Mouse (Mus musculus): ENCODE measurements at regions not wholly inside any gene's neighbourhood (a gene's known extent, or its start where the extent isn't known, plus 50 kb on each side); places are given as distances from the start of the nearest gene placed in this dataset.

DNA sequence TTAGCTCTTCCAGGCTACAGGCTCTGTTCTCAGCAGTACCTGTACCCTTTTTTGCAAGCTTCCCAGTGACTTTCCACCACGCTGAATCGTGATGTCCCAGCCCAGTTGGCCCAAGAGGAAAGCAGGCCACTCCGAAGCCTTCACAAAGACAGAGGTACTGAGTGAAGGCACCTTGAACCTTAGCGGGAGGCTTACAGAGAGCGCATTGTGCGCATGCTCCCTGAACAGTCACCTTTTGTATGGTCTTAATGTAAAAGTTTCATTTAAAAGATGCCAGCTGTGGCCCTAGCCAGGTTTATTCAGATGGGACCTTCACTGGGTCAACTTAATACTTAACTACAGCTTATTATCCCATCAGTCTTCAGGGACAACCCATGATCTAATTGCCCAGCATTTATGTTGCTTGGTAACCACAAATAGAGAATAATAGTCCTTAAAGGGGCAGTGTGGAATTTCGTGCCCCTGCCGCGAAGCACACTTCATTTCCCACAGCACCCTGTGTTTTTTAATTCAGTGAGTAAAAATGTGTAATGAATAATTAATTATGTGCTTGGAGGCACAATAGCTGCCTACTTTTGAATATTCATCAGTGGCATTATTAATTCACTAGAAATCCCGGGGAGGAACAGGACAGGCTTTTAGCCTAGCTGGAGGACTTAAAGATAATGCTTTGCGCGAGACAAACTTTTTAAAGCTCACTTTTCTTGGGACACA, 111.3 kb upstream of the Vrk1 start:
- DNase-seq (ENCODE audit: low spot score), result no peak

GRCm38 (mm10) chr12:105899294-105899909, 110.6 kb upstream of the Vrk1 start:
- no peak for DNase-seq (ENCODE audit: low spot score)

GRCm38 (mm10) chr12:105900479-105900878, 109.5 kb upstream of the Vrk1 start:
- no peak for DNase-seq (ENCODE audit: low spot score)

- no peak for DNase-seq (ENCODE audit: low spot score)
These were observed 107.0 kb upstream of the Vrk1 start for GRCm38 (mm10) chr12:105903072-105903471.

GRCm38 (mm10) chr12:105906584-105906983, 103.4 kb upstream of the Vrk1 start:
- DNase-seq (ENCODE audit: low spot score), result no peak

DNA sequence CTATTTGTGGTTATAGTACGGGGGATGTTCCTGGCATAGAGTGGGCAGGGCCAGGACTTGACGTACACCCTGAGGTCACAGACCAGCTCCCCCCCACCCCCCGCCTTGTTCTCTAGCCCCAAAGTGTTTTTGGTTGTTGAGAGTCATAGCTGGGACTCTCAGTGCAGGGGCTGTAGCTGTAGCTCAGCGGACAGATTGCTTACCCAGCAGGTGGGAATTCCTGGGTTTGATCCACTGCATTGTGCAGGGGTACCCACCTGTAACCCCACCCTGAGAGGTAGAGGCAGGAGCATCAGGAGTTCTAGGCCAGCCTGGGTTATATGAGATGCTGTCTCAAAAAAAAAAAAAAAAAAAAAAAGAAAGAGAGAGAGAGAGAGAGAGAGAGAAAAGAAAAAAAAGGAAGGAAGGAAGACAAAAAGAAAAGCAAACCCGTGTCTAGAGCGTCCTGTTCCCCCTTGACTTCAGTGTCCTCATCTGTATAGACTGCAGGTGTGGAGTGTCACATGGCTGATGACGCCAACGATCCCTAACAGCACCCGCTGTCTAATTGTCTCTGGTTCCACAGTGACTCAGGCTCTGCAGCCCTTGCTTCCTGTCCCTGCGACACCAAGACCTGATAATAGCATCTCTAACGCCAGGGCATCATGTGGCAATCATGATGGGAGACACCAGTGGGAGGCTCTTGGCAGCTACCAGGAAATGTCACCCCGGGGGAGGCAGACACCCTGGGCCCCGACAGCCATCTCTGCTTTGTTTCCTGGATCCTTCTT, 102.0 kb upstream of the Vrk1 start:
- no peak for DNase-seq (ENCODE audit: low spot score)

- DNase-seq (ENCODE audit: low spot score), result no peak
These were observed 98.5 kb upstream of the Vrk1 start for GRCm38 (mm10) chr12:105911556-105911955.

- DNase-seq (ENCODE audit: low spot score), result no peak
These were observed 92.6 kb upstream of the Vrk1 start for GRCm38 (mm10) chr12:105917388-105917963.

DNA sequence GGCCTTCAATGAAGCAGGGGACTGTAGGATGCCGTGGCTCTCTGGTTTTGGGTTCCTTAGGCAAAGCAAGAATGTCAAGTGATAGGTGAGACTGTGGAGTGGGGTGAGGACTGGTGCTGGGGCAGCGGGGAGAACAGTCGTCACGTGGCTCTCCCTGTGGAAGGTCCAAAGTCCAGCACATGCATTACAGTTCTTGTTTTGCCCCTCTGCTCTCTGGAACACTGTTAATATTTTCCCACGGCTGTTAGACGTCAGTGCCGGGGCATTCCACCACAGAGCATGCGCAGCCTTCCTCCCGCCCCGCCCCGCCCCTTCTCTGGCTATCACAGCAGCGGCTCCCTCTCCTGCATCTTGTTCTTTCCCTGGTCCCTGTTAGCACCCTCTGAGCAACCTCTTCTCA, 91.3 kb upstream of the Vrk1 start:
- DNase-seq (ENCODE audit: low spot score), result no peak

GRCm38 (mm10) chr12:105927210-105927609, 82.8 kb upstream of the Vrk1 start:
- no peak for DNase-seq (ENCODE audit: low spot score)

DNA sequence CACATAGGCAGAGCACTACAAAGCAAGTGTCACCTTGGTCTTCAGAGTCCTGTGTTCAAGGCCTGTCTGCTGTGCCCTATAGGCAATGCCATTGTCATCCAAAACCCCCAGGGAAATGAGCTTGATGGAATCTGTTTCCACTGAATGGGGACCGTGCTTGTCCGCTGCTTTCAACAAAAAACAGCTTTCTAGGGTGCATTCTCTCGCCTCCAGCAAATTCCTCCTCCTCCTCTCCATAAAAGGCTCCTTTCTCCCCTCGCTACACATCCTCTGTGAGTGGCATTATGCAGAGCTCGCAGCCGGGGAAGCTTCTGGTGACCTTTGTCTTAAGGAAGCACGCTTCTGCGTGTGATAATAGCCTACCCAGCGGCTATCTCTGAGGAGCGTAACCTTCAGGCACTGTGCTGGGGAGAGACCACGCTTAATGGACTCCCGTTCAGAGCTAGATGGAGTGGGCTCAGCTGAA, 80.5 kb upstream of the Vrk1 start:
- no peak for DNase-seq (ENCODE audit: low spot score)

- DNase-seq (ENCODE audit: low spot score), result no peak
These were observed 74.6 kb upstream of the Vrk1 start for GRCm38 (mm10) chr12:105935441-105935880.

DNA sequence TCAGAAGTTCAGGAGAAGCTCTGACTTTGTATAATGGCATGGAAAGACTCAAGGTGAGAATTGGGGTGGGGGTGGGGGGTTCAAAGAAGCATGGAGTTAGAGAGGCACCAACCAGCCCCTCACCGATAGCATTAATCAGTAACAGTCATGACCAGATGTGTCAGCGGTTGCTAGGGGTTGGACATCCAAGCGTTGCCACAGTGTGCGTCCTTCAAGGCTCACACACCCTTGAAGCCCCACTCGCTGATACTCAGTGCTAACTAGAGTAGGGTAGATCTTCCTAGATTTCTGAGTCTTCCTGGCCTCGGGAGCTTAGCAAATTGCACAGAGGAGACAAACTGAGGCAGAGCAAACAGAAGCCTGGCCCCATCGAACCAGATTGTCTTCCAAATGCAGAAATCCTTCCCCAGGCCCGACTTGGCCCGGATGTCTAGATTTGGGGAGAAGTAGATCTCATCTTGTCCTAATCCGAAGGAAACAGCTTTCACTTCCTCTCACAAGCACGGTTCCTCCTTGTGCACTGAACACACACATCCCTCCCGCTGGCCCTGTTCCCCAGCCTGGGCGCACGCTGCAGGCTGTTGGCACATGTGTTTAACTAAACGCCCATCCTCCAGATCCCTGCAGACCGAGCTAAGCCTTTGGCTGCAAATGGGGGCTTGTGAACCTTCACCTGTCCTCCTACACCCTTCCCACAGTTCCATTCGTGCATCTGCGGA, 73.1 kb upstream of the Vrk1 start:
- DNase-seq (ENCODE audit: low spot score), result peak; percentile 11

DNA sequence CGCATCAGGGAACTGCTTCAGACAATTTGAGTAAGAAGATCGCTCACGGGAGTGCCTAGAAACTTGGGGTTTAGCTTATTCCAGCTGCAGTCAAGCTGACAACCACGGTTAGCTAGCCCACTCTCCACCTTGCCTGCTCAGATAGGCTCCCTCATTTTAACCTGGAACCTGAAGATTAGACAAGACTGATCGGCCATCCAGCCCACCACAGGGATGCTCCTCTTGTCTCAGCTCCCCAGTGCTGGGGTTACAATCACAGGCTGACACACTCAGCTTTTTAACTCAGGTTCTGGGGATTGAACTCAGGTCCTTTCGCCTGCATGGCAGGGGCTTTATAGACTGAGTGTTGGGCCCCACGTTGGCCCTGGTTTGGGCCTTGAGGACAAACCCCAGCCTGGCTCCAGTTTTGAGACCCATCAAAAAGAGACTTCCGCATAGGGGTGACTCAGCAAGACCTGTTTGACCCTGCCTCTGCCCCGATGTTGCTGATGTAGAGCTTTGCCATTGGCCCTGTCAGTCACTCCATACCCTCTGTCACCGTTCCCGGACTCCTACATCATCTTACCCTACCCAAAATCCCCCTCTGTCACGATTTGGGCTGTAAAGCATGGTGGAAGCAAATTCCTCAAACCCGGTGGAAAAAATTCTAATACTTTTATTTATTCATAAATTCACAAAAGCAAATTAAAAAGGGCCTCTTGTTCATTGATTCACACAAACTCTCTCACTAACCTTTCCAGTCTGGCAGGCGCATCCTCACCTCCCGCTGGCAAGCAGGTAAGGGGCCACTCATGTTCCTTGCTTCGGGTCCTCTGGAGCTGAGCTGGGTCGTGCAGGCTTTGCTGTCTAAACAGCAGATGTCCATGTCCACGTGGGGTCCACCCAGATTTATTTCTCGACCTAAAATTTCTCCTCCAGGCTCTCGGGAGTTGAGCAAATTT, 67.6 kb upstream of the Vrk1 start:
- no peak for DNase-seq (ENCODE audit: low spot score)

GRCm38 (mm10) chr12:105943077-105943433, 67.0 kb upstream of the Vrk1 start:
- DNase-seq (ENCODE audit: low spot score), result no peak

GRCm38 (mm10) chr12:105947332-105947731, 62.7 kb upstream of the Vrk1 start:
- DNase-seq (ENCODE audit: low spot score), result no peak

DNA sequence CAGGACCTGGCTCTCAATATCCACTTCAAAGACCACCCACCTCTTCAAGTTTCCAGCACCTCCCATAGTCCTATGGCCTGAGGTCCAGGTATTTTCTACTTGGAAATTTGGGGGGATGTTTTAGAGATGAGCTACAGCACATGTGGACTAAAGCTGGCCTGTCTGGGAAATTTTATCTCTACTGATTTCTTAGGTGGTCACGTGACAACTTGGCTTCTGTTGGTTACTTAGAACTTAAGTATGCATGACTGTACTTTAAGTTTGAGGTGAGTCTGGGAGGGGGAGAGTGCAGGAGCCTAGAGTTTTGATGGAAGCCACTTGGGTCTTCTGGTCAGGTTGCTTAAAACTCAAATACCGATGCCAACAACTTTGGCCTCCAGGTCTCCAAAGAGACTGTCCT, 61.7 kb upstream of the Vrk1 start:
- no peak for DNase-seq (ENCODE audit: low spot score)

- no peak for DNase-seq (ENCODE audit: low spot score)
These were observed 54.2 kb upstream of the Vrk1 start for GRCm38 (mm10) chr12:105955764-105956290.

- DNase-seq (ENCODE audit: low spot score), result no peak
These were observed 50.3 kb upstream of the Vrk1 start for GRCm38 (mm10) chr12:105959756-105960155.

All from lung, postnatal 25 days (tissue).